Mouse (Mus musculus): ENCODE results near the gene Syde2. TPM values are rescaled to one million over a fixed set of nuclear protein-coding genes. Genes with fewer than 3 reads are reported as not detected.

The Syde2 gene
- polyA plus RNA-seq, 1 experiment from 2014 or later: 0.31 TPM

GRCm38 (mm10) chr3:145974986-145975385 lies 12.7 kb upstream of the Syde2 start:
- H3K4me2 ChIP-seq: no peak overlapping the region
- H3K27me3 ChIP-seq: no peaks in the 10 kb centered on the region
- H3K9me3 ChIP-seq: peaks cover 14% of the 10 kb centered on the region; the same call in 1 of the 2 replicates
- no peak for ATAC-seq (ENCODE audit: low FRiP score)
- H3K4me1 ChIP-seq (replicated peaks): no peaks in the 10 kb centered on the region
- no peaks in the 10 kb centered on the region for H3K36me3 ChIP-seq
- WGBS: 92% methylated on average over 7 of the region's 7 CpGs
- no peak overlapping the region for H3K9ac ChIP-seq
- H3K27ac ChIP-seq: no peak overlapping the region
- no peak overlapping the region for H3K4me3 ChIP-seq

DNA sequence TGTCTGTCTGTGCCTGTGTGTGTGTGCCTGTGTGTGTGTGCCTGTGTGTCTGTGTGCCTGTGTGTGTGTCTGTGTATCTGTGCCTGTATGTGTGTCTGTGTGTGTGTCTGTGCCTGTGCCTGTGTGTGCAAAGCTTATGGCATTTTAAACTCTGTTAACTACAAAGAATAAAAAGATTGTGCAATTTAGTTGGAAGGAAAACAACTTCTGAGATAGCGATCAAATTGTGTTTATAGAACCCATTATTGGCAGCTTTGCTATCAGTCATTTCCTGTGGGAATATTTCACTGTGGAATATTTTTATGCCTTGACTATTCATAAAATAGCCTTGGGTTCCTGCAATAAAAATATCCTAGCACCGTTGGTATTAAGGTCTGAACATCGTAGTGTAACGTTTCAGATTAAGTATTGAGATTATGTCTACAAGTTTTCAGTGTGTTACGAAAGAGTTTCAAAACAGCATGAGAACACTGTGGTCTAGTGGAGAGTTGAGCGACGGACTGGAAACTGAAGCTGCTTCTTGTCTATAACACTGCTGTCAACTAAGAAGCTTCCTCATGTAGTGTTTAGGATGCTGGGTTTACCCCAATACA lies 2.2 kb upstream of the Syde2 start:
- ATAC-seq (ENCODE audit: low FRiP score): no peak
- WGBS: 92% methylated on average over 7 of the region's 7 CpGs

GRCm38 (mm10) chr3:145986317-145987001 lies 1.2 kb upstream of the Syde2 start:
- Histone ChIP-seq H3K27me3 (peaks cover 31% of the 10 kb centered on the region), H3K4me3 (no peak overlapping the region), H3K9ac (no peak overlapping the region), H3K36me3 (no peaks in the 10 kb centered on the region), H3K9me3 (no peaks in the 10 kb centered on the region), H3K4me2 (0 out of 2 replicates have a peak overlapping the region, but pooled peaks have one; percentile 83), H3K4me1 (replicated peaks) (peaks cover 22% of the 10 kb centered on the region), H3K27ac (no peak overlapping the region)
- ATAC-seq (ENCODE audit: low FRiP score): no peak
- 64% methylated on average over 6 of the region's 6 CpGs for WGBS

More for the DNA sequence above, 2.2 kb upstream of the Syde2 start:
- Histone ChIP-seq H3K27me3 (peaks cover 31% of the 10 kb centered on the region), H3K9ac (no peak overlapping the region), H3K36me3 (no peaks in the 10 kb centered on the region), H3K4me3 (no peak overlapping the region), H3K4me1 (replicated peaks) (peaks cover 22% of the 10 kb centered on the region), H3K27ac (no peak overlapping the region), H3K9me3 (no peaks in the 10 kb centered on the region), H3K4me2 (no peak overlapping the region)

DNA sequence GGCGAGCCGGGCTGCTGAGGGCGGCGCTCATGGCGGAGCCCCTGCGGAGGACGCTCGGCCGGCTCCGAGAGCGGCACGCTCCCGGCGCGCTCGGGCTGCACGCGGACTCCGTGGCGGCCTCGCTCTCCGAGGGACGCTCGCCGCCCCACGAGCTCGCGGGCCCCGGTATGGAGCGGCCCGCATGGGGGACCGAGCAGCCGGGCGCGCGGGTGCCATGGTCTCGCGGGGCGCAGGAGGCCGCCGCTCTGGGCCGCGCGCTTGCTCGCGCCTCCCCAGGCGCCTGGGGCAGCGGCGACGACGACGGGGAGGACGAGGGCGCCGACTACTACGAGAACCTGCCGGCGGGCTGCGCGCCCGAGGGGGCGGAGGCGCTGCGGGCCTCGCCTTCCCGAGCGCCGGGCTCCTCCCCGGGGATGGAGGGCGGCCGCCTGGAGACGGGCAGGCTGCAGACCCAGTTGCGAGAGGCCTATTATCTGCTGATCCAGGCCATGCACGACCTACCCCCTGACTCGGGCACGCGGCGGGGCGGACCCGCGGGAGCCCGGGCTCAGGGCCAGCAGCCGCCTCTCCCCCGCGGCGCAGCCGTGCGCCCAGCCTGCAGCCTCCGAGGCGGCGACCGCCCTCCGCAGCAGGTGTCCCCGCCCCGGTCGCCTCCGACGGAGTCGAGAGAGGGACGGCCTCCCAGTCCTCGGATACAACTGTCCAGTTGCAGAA lies 457 bp downstream of the Syde2 start:
- Histone ChIP-seq H3K36me3 (no peaks in the 10 kb centered on the region), H3K4me1 (replicated peaks) (peaks cover 22% of the 10 kb centered on the region), H3K9ac (peak overlapping the region; percentile 78), H3K9me3 (no peaks in the 10 kb centered on the region), H3K27ac (peak overlapping the region; percentile 44; the same call in 1 of the 2 replicates), H3K4me3 (peak overlapping the region; percentile 66), H3K4me2 (peak overlapping the region; percentile 83), H3K27me3 (peaks cover 31% of the 10 kb centered on the region)
- WGBS: under 1% methylated on average over 64 of the region's 101 CpGs
- ATAC-seq (ENCODE audit: low FRiP score): peak; percentile 84

- WGBS: under 1% methylated on average over 45 of the region's 45 CpGs
- no peak overlapping the region for H3K27ac ChIP-seq
- H3K36me3 ChIP-seq: no peaks in the 10 kb centered on the region
- peak overlapping the region; percentile 66 for H3K4me3 ChIP-seq
- H3K4me2 ChIP-seq: peak overlapping the region; percentile 83
- no peaks in the 10 kb centered on the region for H3K9me3 ChIP-seq
- peak overlapping the region; percentile 78 for H3K9ac ChIP-seq
- H3K27me3 ChIP-seq: peaks cover 31% of the 10 kb centered on the region
- ATAC-seq (ENCODE audit: low FRiP score): peak; percentile 57
- H3K4me1 ChIP-seq (replicated peaks): peaks cover 22% of the 10 kb centered on the region
These were observed 1.3 kb downstream of the Syde2 start for GRCm38 (mm10) chr3:145988684-145989575.

DNA sequence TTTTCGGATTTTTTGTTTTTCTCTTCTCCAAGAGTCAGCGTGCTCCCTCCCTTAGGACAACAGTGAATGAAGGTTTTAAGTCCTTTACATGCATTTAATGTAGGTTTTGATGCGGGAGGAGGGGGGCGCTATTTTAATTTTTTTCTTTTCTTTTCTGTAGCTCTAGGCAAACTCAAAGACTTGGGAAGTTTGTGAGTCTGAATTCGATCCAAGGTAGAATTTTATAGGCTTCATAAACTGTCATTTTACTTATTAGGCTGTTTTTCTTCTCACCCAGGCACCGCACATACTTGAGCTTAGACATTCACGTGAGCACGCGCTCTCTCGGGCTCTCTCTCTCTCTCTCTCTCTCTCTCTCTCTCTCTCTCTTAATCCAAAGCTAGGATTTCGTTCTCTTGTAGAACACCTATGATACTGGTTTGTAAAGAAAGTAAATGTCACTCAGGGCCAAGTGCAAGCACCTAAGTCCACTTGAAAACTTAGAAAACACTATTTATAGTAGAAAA lies 2.0 kb downstream of the Syde2 start:
- ATAC-seq (ENCODE audit: low FRiP score): no peak
- peaks cover 31% of the 10 kb centered on the region for H3K27me3 ChIP-seq
- H3K4me2 ChIP-seq: peak overlapping the region; percentile 83
- no peak overlapping the region for H3K9ac ChIP-seq
- peaks cover 22% of the 10 kb centered on the region for H3K4me1 ChIP-seq (replicated peaks)
- WGBS: 6% methylated on average over 11 of the region's 11 CpGs
- H3K4me3 ChIP-seq: peak overlapping the region; percentile 66
- no peaks in the 10 kb centered on the region for H3K9me3 ChIP-seq
- no peak overlapping the region for H3K27ac ChIP-seq
- H3K36me3 ChIP-seq: no peaks in the 10 kb centered on the region

DNA sequence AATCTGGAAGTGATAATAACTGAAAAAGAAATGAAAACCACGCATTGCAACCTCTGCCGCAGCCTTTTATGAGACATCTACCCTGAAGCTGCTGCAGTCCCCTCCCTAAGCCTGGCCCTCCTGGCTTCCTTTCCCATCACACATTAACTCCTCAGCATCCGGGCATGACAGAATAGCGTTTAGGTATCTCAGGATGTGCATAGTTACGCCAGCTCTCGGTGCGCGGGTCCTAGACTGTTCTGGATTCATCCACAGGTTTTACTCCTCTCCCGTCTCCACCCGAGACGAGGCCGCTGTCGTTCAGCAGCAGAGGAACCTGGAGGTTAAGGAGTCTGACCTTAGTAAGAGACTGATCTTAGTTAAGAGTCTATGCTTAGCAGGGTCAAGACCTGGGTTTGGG lies 3.5 kb downstream of the Syde2 start:
- WGBS: 85% methylated on average over 13 of the region's 13 CpGs
- peaks cover 22% of the 10 kb centered on the region for H3K4me1 ChIP-seq (replicated peaks)

DNA sequence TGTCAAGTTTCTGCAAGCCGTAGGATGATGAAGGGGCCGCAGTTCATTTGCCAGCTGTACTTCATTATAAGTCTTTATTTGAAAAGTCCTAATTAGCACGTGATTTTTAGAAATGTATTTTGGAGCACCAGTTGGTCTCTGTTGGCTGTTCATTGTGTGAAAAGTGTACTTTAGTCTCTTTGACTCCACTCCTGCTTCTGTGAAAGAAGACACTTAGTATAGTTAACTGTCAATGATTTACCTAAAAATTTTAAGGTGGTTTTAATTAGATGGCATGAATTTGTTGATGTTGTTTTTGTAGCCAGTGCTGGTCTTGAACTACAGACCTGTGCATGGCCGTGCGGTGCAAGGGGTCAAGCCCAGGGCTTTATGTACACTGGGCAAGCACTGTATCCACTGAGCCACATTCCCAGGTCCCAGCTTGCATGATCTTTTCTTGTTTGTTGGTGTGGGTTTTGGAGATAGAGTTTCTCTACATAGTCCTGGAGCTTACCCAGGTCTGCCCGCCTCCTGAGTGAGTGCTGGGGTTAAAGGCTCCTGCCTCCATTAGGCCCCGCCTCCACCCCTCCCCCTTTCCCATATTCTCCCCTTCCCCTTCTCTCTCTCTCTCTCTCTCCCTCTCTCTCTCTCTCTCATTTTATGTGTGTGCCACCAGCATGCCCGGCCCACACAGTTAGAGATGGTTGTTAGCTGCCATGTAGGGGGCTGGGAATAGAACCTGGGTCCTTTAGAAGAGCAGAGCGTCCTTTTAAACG lies 4.5 kb downstream of the Syde2 start:
- Histone ChIP-seq H3K36me3 (no peaks in the 10 kb centered on the region), H3K4me2 (no peak overlapping the region), H3K4me1 (replicated peaks) (peaks cover 22% of the 10 kb centered on the region), H3K4me3 (no peak overlapping the region), H3K9me3 (no peaks in the 10 kb centered on the region), H3K9ac (no peak overlapping the region), H3K27me3 (peaks cover 20% of the 10 kb centered on the region), H3K27ac (no peak overlapping the region)
- 91% methylated on average over 10 of the region's 10 CpGs for WGBS
- no peak for ATAC-seq (ENCODE audit: low FRiP score)

More for the DNA sequence above, 3.5 kb downstream of the Syde2 start:
- no peak overlapping the region for H3K4me3 ChIP-seq
- no peak overlapping the region for H3K9ac ChIP-seq
- no peaks in the 10 kb centered on the region for H3K9me3 ChIP-seq
- H3K27ac ChIP-seq: no peak overlapping the region
- H3K36me3 ChIP-seq: no peaks in the 10 kb centered on the region
- no peak overlapping the region for H3K4me2 ChIP-seq
- ATAC-seq (ENCODE audit: low FRiP score): no peak
- H3K27me3 ChIP-seq: peaks cover 29% of the 10 kb centered on the region

- H3K27ac ChIP-seq: no peak overlapping the region
- peaks cover 18% of the 10 kb centered on the region for H3K4me1 ChIP-seq (replicated peaks)
- no peaks in the 10 kb centered on the region for H3K9me3 ChIP-seq
- H3K9ac ChIP-seq: no peak overlapping the region
- no peak overlapping the region for H3K4me3 ChIP-seq
- peaks cover 14% of the 10 kb centered on the region for H3K27me3 ChIP-seq
- H3K4me2 ChIP-seq: no peak overlapping the region
- 87% methylated on average over 10 of the region's 10 CpGs for WGBS
- no peak for ATAC-seq (ENCODE audit: low FRiP score)
- no peaks in the 10 kb centered on the region for H3K36me3 ChIP-seq
These were observed 5.1 kb downstream of the Syde2 start for GRCm38 (mm10) chr3:145992796-145993195.

- Histone ChIP-seq H3K4me2 (no peak overlapping the region), H3K4me3 (no peak overlapping the region), H3K9me3 (no peaks in the 10 kb centered on the region), H3K4me1 (replicated peaks) (peaks cover 11% of the 10 kb centered on the region), H3K9ac (no peak overlapping the region), H3K36me3 (peaks cover 3% of the 10 kb centered on the region; the same call in 1 of the 2 replicates), H3K27me3 (peaks cover 7% of the 10 kb centered on the region), H3K27ac (no peak overlapping the region)
- WGBS: 87% methylated on average over 14 of the region's 14 CpGs
- no peak for ATAC-seq (ENCODE audit: low FRiP score)
These were observed 6.0 kb downstream of the Syde2 start for GRCm38 (mm10) chr3:145993481-145994201.

DNA sequence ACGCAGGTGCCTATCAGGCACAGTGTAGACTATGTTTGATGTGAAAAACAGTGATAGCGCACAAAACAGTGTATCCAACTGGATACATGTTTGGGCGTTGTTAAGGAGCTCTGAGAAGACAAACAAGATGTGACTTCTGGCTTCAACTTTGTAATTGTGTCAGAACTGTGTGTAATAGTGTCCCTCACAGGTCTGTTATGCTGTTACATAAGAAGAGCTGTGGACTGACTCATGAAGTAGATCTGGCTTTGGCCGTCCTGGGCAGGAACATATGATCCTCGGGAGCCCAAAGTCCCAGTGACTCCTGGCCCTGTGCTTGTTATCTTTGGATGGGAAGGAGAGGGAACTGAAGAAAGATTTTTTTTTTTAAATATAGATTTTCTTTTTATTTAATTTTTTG lies 7.8 kb downstream of the Syde2 start:
- Histone ChIP-seq H3K36me3 (peaks cover 4% of the 10 kb centered on the region; the same call in 1 of the 2 replicates), H3K27me3 (no peaks in the 10 kb centered on the region), H3K4me1 (replicated peaks) (no peaks in the 10 kb centered on the region), H3K9me3 (no peaks in the 10 kb centered on the region), H3K4me2 (no peak overlapping the region), H3K9ac (no peak overlapping the region), H3K27ac (no peak overlapping the region), H3K4me3 (no peak overlapping the region)
- no peak for ATAC-seq (ENCODE audit: low FRiP score)
- WGBS: 87% methylated on average over 5 of the region's 5 CpGs

Measured in hindbrain, embryonic 13.5 days (tissue).